Mouse (Mus musculus) CH12.LX (cell line): Measurements from ENCODE around the gene Sez6l2. TPM values are rescaled to one million over a fixed set of nuclear protein-coding genes. Genes with fewer than 3 reads are reported as not detected.

Experiments used
- DNase-seq: peaks from one replicate; pipeline ENCODE4 v3.0.0-alpha.2; 2013; ENCODE audit errors: extremely low read depth
- H3K27ac ChIP-seq: 2 replicates; pipeline ENCODE4 v1.5.1; 2012; ENCODE audit warnings: low read depth, mild to moderate bottlenecking, control low read depth, moderate library complexity; ENCODE audit not compliant: insufficient read depth
- H3K27me3 ChIP-seq: replicated peaks from 2 replicates; pipeline ENCODE3; 2012; ENCODE audit warnings: inconsistent platforms
- H3K36me3 ChIP-seq, 2 experiments: replicated peaks in 1 of 2; 2 replicates each; pipeline versions ENCODE3 to v1.6.1; 2012; ENCODE audit warnings: inconsistent platforms in 1 of 2, low read length in 1 of 2, mild to moderate bottlenecking in 1 of 2, mixed read lengths in 1 of 2, moderate library complexity in 1 of 2; ENCODE audit not compliant: control insufficient read depth in 1 of 2, insufficient read depth in 1 of 2
- H3K4me1 ChIP-seq, 2 experiments: 2 replicates each; pipeline ENCODE4 v1.6.1; 2012; ENCODE audit warnings: inconsistent platforms in 1 of 2, moderate library complexity in 1 of 2; ENCODE audit not compliant: insufficient read depth in 2 of 2, control insufficient read depth in 1 of 2
- H3K4me2 ChIP-seq: 2 replicates; pipeline ENCODE4 v1.6.1; 2012; ENCODE audit warnings: low read depth, mild to moderate bottlenecking, control low read depth; ENCODE audit not compliant: poor library complexity, insufficient read depth, severe bottlenecking
- H3K4me3 ChIP-seq, 3 experiments: fragments of 150-350 bp in 1 of 3; sonication (generic) in 1 of 3; replicated peaks in 1 of 3; 2 replicates each; pipeline versions ENCODE3 to v1.5.1; 2011 to 2012; ENCODE audit warnings: low read depth in 2 of 3, low read length in 2 of 3, mild to moderate bottlenecking in 2 of 3, moderate library complexity in 2 of 3, control low read depth in 1 of 3, improper control_type of control experiment in 1 of 3, inconsistent platforms in 1 of 3, mixed read lengths in 1 of 3; ENCODE audit not compliant: poor library complexity in 1 of 3
- H3K79me2 ChIP-seq: replicated peaks from 2 replicates; pipeline ENCODE4 v1.6.1; 2012; ENCODE audit warnings: mild to moderate bottlenecking, moderate library complexity; ENCODE audit not compliant: control insufficient read depth, poor library complexity, insufficient read depth, severe bottlenecking; ENCODE audit errors: extremely low read depth
- H3K9ac ChIP-seq: 2 replicates; pipeline ENCODE4 v1.6.1; 2012; ENCODE audit warnings: low read depth, mild to moderate bottlenecking, control low read depth, moderate library complexity; ENCODE audit not compliant: insufficient read depth
- H3K9me3 ChIP-seq: replicated peaks from 2 replicates; pipeline ENCODE3; 2012; ENCODE audit warnings: low read length, inconsistent platforms, mixed read lengths
- CHD1 ChIP-seq: IDR thresholded peaks from 2 replicates; pipeline ENCODE4 v1.6.1; 2012; ENCODE audit warnings: low read depth, low read length, improper control_type of control experiment, inconsistent platforms
- E2F4 ChIP-seq: IDR thresholded peaks from 2 replicates; pipeline ENCODE4 v1.6.1; 2011; ENCODE audit warnings: low read depth, low read length, improper control_type of control experiment; ENCODE audit not compliant: insufficient replicate concordance
- ELF1 ChIP-seq: IDR thresholded peaks from 2 replicates; pipeline ENCODE4 v1.6.1; 2014; ENCODE audit warnings: low read depth, mild to moderate bottlenecking, inconsistent platforms, low read length, improper control_type of control experiment
- GABPA ChIP-seq: IDR thresholded peaks from 2 replicates; pipeline ENCODE4 v1.6.1; 2012; ENCODE audit warnings: low read depth, low read length, improper control_type of control experiment, inconsistent platforms; ENCODE audit not compliant: insufficient replicate concordance
- HCFC1 ChIP-seq: IDR thresholded peaks from 2 replicates; pipeline ENCODE4 v1.6.1; 2012; ENCODE audit warnings: low read depth, mild to moderate bottlenecking, inconsistent platforms, low read length, improper control_type of control experiment
- IRF4 ChIP-seq: IDR thresholded peaks from 2 replicates; pipeline ENCODE4 v1.6.1; 2014; ENCODE audit warnings: low read depth, mild to moderate bottlenecking, inconsistent platforms, low read length, improper control_type of control experiment
- JUN ChIP-seq: IDR thresholded peaks from 2 replicates; pipeline ENCODE4 v1.6.1; 2011; ENCODE audit warnings: low read depth, mild to moderate bottlenecking, low read length, improper control_type of control experiment, moderate library complexity; ENCODE audit not compliant: insufficient read depth
- JUND ChIP-seq: conservative IDR thresholded peaks from 2 replicates; pipeline ENCODE4 v1.6.1; 2011; ENCODE audit warnings: low read depth, low read length, improper control_type of control experiment
- MAX ChIP-seq: IDR thresholded peaks from 2 replicates; pipeline ENCODE4 v1.6.1; 2011; ENCODE audit warnings: low read length, improper control_type of control experiment
- MAZ ChIP-seq: IDR thresholded peaks from 2 replicates; pipeline ENCODE4 v1.6.1; 2012; ENCODE audit warnings: low read depth, mild to moderate bottlenecking, inconsistent platforms, low read length, improper control_type of control experiment, moderate library complexity
- MXI1 ChIP-seq: IDR thresholded peaks from 2 replicates; pipeline ENCODE4 v1.6.1; 2011; ENCODE audit warnings: mild to moderate bottlenecking, low read depth, low read length, improper control_type of control experiment
- NELFE ChIP-seq: IDR thresholded peaks from 2 replicates; pipeline ENCODE4 v1.6.1; 2011; ENCODE audit warnings: low read depth, low read length, improper control_type of control experiment
- NRF1 ChIP-seq: IDR thresholded peaks from 2 replicates; pipeline ENCODE4 v1.6.1; 2014; ENCODE audit warnings: low read depth, mild to moderate bottlenecking, inconsistent platforms, low read length, improper control_type of control experiment, moderate library complexity
- POLR2A ChIP-seq: IDR thresholded peaks from 2 replicates; pipeline ENCODE4 v1.6.1; 2011; ENCODE audit warnings: low read depth, mild to moderate bottlenecking, improper control_type of control experiment, low read length
- POLR2AphosphoS2 ChIP-seq: IDR thresholded peaks from 2 replicates; pipeline ENCODE4 v1.6.1; 2011; ENCODE audit warnings: low read depth, low read length, improper control_type of control experiment
- RAD21 ChIP-seq: IDR thresholded peaks from 2 replicates; pipeline ENCODE4 v1.6.1; 2011; ENCODE audit warnings: low read depth, mild to moderate bottlenecking, low read length, improper control_type of control experiment, moderate library complexity
- RCOR1 ChIP-seq: conservative IDR thresholded peaks from 2 replicates; pipeline ENCODE4 v1.6.1; 2012; ENCODE audit warnings: low read depth, mild to moderate bottlenecking, inconsistent platforms, low read length, improper control_type of control experiment
- SIN3A ChIP-seq: IDR thresholded peaks from 2 replicates; pipeline ENCODE4 v1.6.1; 2012; ENCODE audit warnings: low read length, improper control_type of control experiment, inconsistent platforms
- TCF12 ChIP-seq: IDR thresholded peaks from 2 replicates; pipeline ENCODE4 v1.6.1; 2014; ENCODE audit warnings: low read depth, mild to moderate bottlenecking, inconsistent platforms, low read length, improper control_type of control experiment
- ZMIZ1 ChIP-seq: IDR thresholded peaks from 2 replicates; pipeline ENCODE4 v1.6.1; 2012; ENCODE audit warnings: low read depth, mild to moderate bottlenecking, inconsistent platforms, low read length, improper control_type of control experiment
- ZNF384 ChIP-seq: IDR thresholded peaks from 2 replicates; pipeline ENCODE4 v1.6.1; 2012; ENCODE audit warnings: low read depth, low read length, improper control_type of control experiment, inconsistent platforms
- dilution Hi-C: fragments of 300-500 bp; cut with MboI; formaldehyde crosslinking; loops from 2 replicates; pipeline ENCODE4 v1.14.3; 2020; ENCODE audit warnings: low sequenced_read_pairs; ENCODE audit not compliant: extremely low pct_unique_long_range_greater_than_20kb, extremely low pct_ligation_motif_present
- in situ Hi-C: fragments of 300-500 bp; cut with MboI; formaldehyde crosslinking; loops from 3 replicates; pipeline ENCODE4 v1.14.3; 2019; ENCODE audit warnings: low sequenced_read_pairs, low pct_ligation_motif_present, low pct_unique_long_range_greater_than_20kb, mixed read lengths
- polyA plus RNA-seq: library from polyadenylated mRNA; unstranded; fragments of >175 nt; gene quantifications from 2 replicates; pipeline ENCODE4 v1.2.1, GENCODE M21; 2012; ENCODE audit warnings: low read depth; ENCODE audit not compliant: insufficient read length
- total RNA-seq, 2 experiments: library from RNA; depleted of rRNA; stranded (reverse); fragments of 300-350 nt in 1 of 2; fragments of >200 nt in 1 of 2; gene quantifications; 2 replicates each; pipeline ENCODE4 v1.2.3; 2012 to 2014

Gene Sez6l2
- total and polyA plus RNA-seq, 3 experiments = 7.2 to 29.3 (median 9.9) TPM

DNA sequence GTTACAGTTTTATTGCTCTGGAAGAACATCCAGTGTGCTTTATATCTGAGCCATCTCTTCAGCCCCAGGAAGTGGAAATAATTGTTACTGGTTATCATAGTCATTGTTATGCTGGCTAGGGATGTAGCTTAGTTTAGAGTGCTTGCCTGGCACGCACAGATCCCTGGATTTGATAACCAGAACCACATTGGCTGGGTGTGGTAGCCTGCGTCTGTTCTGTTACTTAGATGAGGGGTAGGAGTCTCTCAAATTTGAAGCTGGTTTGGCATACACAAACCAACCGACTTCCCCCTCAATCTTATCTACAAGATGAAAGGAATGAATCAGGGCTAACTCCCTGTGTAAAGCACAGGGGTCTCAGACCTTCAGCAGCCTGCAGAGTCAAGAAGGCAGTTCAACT lies 24.1 kb upstream of the Sez6l2 start:
- peaks cover 0 to 13% of the 10 kb centered on the region in 2 experiments for H3K36me3 ChIP-seq
- no peak overlapping the region for H3K9ac ChIP-seq
- no peak for TF ChIP-seq RCOR1
- no peaks in the 10 kb centered on the region for H3K27me3 ChIP-seq
- no peak overlapping the region for H3K27ac ChIP-seq
- DNase-seq = no peak
- in situ Hi-C loops = no loop called here
- peaks cover 19% of the 10 kb centered on the region for H3K79me2 ChIP-seq
- H3K4me2 ChIP-seq = no peak overlapping the region
- dilution Hi-C loops = no loop called here
- H3K4me1 ChIP-seq = peaks cover 10 to 24% of the 10 kb centered on the region in 2 experiments; a peak in 3 of 4 replicates
- no peaks in the 10 kb centered on the region for H3K9me3 ChIP-seq
- no peak overlapping the region for H3K4me3 ChIP-seq

DNA sequence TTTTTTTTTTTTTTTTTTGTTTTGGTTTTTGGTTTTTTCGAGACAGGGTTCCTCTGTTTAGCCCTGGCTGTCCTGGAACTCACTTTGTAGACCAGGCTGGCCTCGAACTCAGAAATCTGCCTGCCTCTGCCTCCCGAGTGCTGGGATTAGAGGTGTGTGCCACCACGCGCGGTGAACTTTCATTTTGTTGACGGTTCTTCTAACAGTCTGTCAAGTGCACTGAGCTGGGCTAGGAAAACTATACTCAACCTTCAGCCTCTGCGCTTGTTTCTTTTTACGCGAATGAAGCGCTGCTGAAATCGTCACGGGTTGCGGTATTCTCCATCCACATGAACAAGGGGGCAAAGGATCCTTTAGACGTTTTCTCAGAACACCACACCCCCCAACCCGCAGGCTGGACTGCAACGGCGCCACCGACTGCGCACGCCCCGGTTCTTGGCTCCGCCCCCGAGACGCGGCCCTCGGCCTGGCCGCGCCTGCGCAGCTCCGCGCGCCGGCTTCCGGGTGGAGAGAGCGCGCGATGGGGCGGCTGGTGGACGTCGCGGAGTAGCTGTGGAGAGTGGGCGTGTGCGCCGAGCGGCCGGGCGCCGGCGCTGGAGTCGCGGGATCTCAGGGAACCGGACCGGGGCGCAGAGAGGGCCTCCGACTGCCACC lies 21.9 kb upstream of the Sez6l2 start, which contains the start of gene Kctd13:
Gene Kctd13 (plus strand): TSS at position 496 of the 654 bp plus-strand sequence.
- no peak for TF ChIP-seq RAD21
- TF ChIP-seq NELFE = peak; percentile 81
- TF ChIP-seq SIN3A = peak; percentile 92
- TF ChIP-seq IRF4 = 0 out of 2 replicates have a peak, but pooled peaks have one; percentile 4
- TF ChIP-seq E2F4 = no peak
- peak; percentile 59; the same call in 1 of the 2 replicates for TF ChIP-seq MXI1
- no peak for TF ChIP-seq CHD1
- no peak for TF ChIP-seq JUN
- no peak for TF ChIP-seq JUND
- TF ChIP-seq POLR2A = peak; percentile 90
- peak; percentile 59; the same call in 1 of the 2 replicates for TF ChIP-seq POLR2AphosphoS2
- peak; percentile 97 for TF ChIP-seq ELF1
- TF ChIP-seq ZNF384 = peak; percentile 58
- no peak for TF ChIP-seq MAZ
- peak; percentile 85 for TF ChIP-seq TCF12
- no peak for TF ChIP-seq GABPA
- peak; percentile 37; the same call in 1 of the 2 replicates for TF ChIP-seq HCFC1
- peak; percentile 96 for TF ChIP-seq NRF1
- TF ChIP-seq ZMIZ1 = peak; percentile 78
- peak; percentile 60 for TF ChIP-seq MAX
- H3K4me2 ChIP-seq = peak within 1 kb of the TSS; percentile 59

More for the DNA sequence above, 21.9 kb upstream of the Sez6l2 start, which contains the start of gene Kctd13:
- dilution Hi-C loops = no loop called here
- H3K4me3 ChIP-seq = peak within 1 kb of the TSS; percentile 96 to 100 (median 98)
- peaks cover 21% of the 10 kb centered on the region for H3K79me2 ChIP-seq
- in situ Hi-C loops = no loop called here
- peaks cover 8 to 33% of the 10 kb centered on the region in 2 experiments for H3K36me3 ChIP-seq
- H3K27ac ChIP-seq = peak within 1 kb of the TSS; percentile 22; the same call in 1 of the 2 replicates
- peak; percentile 86 for DNase-seq
- H3K9ac ChIP-seq = peak within 1 kb of the TSS; percentile 94
- H3K9me3 ChIP-seq = no peaks in the 10 kb centered on the region
- peaks cover 10 to 34% of the 10 kb centered on the region in 2 experiments; a peak in 3 of 4 replicates for H3K4me1 ChIP-seq
- H3K27me3 ChIP-seq = no peaks in the 10 kb centered on the region
